Mouse (Mus musculus): ENCODE results near the gene Zfp941. TPM values are rescaled to one million over a fixed set of nuclear protein-coding genes. Genes with fewer than 3 reads are reported as not detected.
A peak's percentile ranks its signal among the peaks of the same experiment; 100 is the strongest.

Zfp941 gene
- polyA plus RNA-seq (2012; fragmentation: generic; extraction: Trizol) = 0.13 TPM

DNA sequence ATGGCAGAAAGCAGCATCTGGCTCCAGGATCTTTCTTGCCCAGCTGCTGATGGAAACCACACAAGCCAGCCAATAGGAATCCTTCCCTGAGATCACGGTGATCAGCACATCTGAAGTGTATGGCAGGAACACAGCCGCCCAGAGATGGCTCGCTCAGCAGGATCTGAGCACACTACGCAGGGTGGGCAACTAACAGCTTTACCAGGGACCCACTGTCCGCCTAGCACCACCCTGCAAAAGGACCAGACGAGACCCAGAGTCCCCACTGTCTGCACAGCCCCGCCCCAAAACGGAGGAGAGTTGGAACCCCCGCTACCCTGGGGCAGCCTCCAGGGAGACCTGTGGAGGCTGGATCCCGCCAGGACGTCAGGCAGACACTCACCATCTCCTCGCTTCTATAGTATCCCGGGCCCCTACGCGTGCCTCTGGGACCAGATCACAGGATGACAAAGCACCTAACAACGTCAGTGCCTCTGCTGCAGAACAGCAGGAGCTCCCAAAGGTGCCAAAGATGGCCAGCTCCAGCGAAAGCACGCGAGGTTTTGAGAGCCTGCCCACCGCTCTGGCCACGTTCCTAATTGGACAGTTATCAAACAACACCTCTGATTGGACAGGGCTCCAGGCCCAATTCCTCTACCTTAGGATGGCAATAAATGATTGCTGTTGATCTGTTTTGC, at the start of gene Zfp941:
TSS of gene Zfp941 (minus strand) at position 526 of the 677 bp plus-strand sequence.
- Histone ChIP-seq H3K4me3 (no peak within 1 kb of the TSS), H3K79me2 (ENCODE audit: control insufficient read depth, insufficient read depth) (no peaks in the 10 kb centered on the region), H3K27me3 (ENCODE audit: control insufficient read depth, insufficient read depth, insufficient read length) (no peaks in the 10 kb centered on the region), H3K4me2 (ENCODE audit: low read depth) (peak within 1 kb of the TSS; percentile 34), H3ac (ENCODE audit: control insufficient read depth, insufficient read length) (no peak within 1 kb of the TSS), H3K36me3 (ENCODE audit: control insufficient read depth, insufficient read depth) (no peaks in the 10 kb centered on the region)
- TF ChIP-seq MYOD1 (IDR thresholded peaks at IDR 0.05; ENCODE audit: control insufficient read depth in 1 of 3, insufficient read length in 2 of 3, low read depth in 2 of 3) = no peak
- no peak for TF ChIP-seq POLR2AphosphoS2 (IDR thresholded peaks at IDR 0.05; ENCODE audit: insufficient read length, low read depth)
- TF ChIP-seq TCF12 (IDR thresholded peaks at IDR 0.05; ENCODE audit: insufficient read depth, poor library complexity, severe bottlenecking) = no peak
- no peak for TF ChIP-seq E2F4 (IDR thresholded peaks at IDR 0.05; ENCODE audit: insufficient read depth)
- TF ChIP-seq TCF3 (IDR thresholded peaks at IDR 0.05; ENCODE audit: insufficient read length, low read depth) = no peak
- no peak for TF ChIP-seq SRF (IDR thresholded peaks at IDR 0.05; ENCODE audit: control insufficient read depth, insufficient read length, low read depth)
- TF ChIP-seq USF1 (IDR thresholded peaks at IDR 0.05; ENCODE audit: low read depth) = no peak
- TF ChIP-seq CEBPB (IDR thresholded peaks at IDR 0.05; ENCODE audit: insufficient read depth, poor library complexity, severe bottlenecking) = no peak
- TF ChIP-seq MYOG (IDR thresholded peaks at IDR 0.05; ENCODE audit: control insufficient read depth in 1 of 3, insufficient read depth in 1 of 3, insufficient read length in 2 of 3, low read depth in 2 of 3) = no peak
- TF ChIP-seq MAX (IDR thresholded peaks at IDR 0.05; ENCODE audit: low read depth) = no peak
- TF ChIP-seq POLR2A (IDR thresholded peaks at IDR 0.05; ENCODE audit: insufficient read length, low read depth) = no peak
- TF ChIP-seq REST (IDR thresholded peaks at IDR 0.05; ENCODE audit: insufficient read depth, insufficient read length) = no peak

GRCm38 (mm10) chr7:140864761-140865160, 42.8 kb upstream of the Zfp941 start:
- Histone ChIP-seq H3K4me3 (no peak overlapping the region), H3K36me3 (ENCODE audit: control insufficient read depth, insufficient read depth) (peaks cover 35% of the 10 kb centered on the region), H3ac (ENCODE audit: control insufficient read depth, insufficient read length) (no peak overlapping the region), H3K4me2 (ENCODE audit: low read depth) (no peak overlapping the region), H3K79me2 (ENCODE audit: control insufficient read depth, insufficient read depth) (peaks cover 18% of the 10 kb centered on the region), H3K27me3 (ENCODE audit: control insufficient read depth, insufficient read depth, insufficient read length) (no peaks in the 10 kb centered on the region)
- TF ChIP-seq CEBPB (IDR thresholded peaks at IDR 0.05; ENCODE audit: insufficient read depth, poor library complexity, severe bottlenecking) (no peak), POLR2A (IDR thresholded peaks at IDR 0.05; ENCODE audit: insufficient read length, low read depth) (peak; percentile 32), POLR2AphosphoS2 (IDR thresholded peaks at IDR 0.05; ENCODE audit: insufficient read length, low read depth) (peak; percentile 98), TCF12 (IDR thresholded peaks at IDR 0.05; ENCODE audit: insufficient read depth, poor library complexity, severe bottlenecking) (no peak), MYOD1 (IDR thresholded peaks at IDR 0.05; ENCODE audit: control insufficient read depth in 1 of 3, insufficient read length in 2 of 3, low read depth in 2 of 3) (no peak), MYOG (IDR thresholded peaks at IDR 0.05; ENCODE audit: control insufficient read depth in 1 of 3, insufficient read depth in 1 of 3, insufficient read length in 2 of 3, low read depth in 2 of 3) (no peak), E2F4 (IDR thresholded peaks at IDR 0.05; ENCODE audit: insufficient read depth) (no peak)

DNA sequence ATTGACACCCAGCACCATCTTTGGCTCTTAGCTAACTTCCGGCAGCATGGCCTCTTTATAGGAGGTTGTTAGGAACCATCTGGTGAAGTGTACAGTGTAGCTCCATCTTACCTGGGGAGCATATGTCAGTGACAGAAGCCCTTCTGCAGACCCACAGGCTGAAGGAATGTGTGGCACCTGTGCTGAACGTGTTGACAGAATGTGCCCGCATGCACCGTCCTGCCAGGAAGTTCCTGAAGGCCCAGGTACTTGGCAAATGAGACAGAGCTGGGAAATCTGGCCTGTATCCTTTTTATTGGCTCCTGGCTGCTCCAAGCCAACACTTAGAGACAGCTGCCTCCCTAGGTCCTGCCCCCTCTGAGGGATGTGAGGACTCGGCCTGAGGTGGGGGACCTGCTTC, 38.8 kb upstream of the Zfp941 start:
- H3K27me3 ChIP-seq (ENCODE audit: control insufficient read depth, insufficient read depth, insufficient read length) = no peaks in the 10 kb centered on the region
- TF ChIP-seq MYOD1 (IDR thresholded peaks at IDR 0.05; ENCODE audit: control insufficient read depth in 1 of 3, insufficient read length in 2 of 3, low read depth in 2 of 3) (no peak), REST (IDR thresholded peaks at IDR 0.05; ENCODE audit: insufficient read depth, insufficient read length) (no peak), POLR2AphosphoS2 (IDR thresholded peaks at IDR 0.05; ENCODE audit: insufficient read length, low read depth) (no peak), TCF12 (IDR thresholded peaks at IDR 0.05; ENCODE audit: insufficient read depth, poor library complexity, severe bottlenecking) (no peak), SRF (IDR thresholded peaks at IDR 0.05; ENCODE audit: control insufficient read depth, insufficient read length, low read depth) (no peak), MAX (IDR thresholded peaks at IDR 0.05; ENCODE audit: low read depth) (no peak), TCF3 (IDR thresholded peaks at IDR 0.05; ENCODE audit: insufficient read length, low read depth) (no peak), USF1 (IDR thresholded peaks at IDR 0.05; ENCODE audit: low read depth) (no peak), CEBPB (IDR thresholded peaks at IDR 0.05; ENCODE audit: insufficient read depth, poor library complexity, severe bottlenecking) (no peak), MYOG (IDR thresholded peaks at IDR 0.05; ENCODE audit: control insufficient read depth in 1 of 3, insufficient read depth in 1 of 3, insufficient read length in 2 of 3, low read depth in 2 of 3) (no peak), E2F4 (IDR thresholded peaks at IDR 0.05; ENCODE audit: insufficient read depth) (no peak), POLR2A (IDR thresholded peaks at IDR 0.05; ENCODE audit: insufficient read length, low read depth) (no peak)
- H3K36me3 ChIP-seq (ENCODE audit: control insufficient read depth, insufficient read depth) = peaks cover 35% of the 10 kb centered on the region
- no peak overlapping the region for H3ac ChIP-seq (ENCODE audit: control insufficient read depth, insufficient read length)
- H3K4me2 ChIP-seq (ENCODE audit: low read depth) = peak overlapping the region; percentile 86
- H3K79me2 ChIP-seq (ENCODE audit: control insufficient read depth, insufficient read depth) = peaks cover 43% of the 10 kb centered on the region
- H3K4me3 ChIP-seq = peak overlapping the region; percentile 97

DNA sequence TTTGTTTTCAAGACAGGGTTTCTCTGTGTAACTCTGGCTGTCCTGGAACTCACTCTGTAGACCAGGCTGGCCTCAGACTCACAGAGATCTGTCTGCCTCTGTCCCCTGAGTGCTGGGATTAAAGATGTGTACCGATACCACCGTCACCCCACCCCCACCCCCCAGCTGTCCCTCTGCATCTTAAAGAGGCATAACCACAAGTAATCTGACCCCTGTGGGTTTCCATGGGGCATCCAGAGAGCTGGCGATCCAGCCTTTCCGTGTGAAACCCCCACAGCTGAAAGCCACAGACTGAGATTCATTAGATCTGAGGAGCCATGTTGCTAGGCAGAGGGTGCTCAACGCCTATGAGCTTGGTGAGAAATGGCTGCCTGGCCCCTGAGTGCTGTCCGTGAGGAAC, 38.0 kb upstream of the Zfp941 start:
- Histone ChIP-seq H3ac (ENCODE audit: control insufficient read depth, insufficient read length) (no peak overlapping the region), H3K27me3 (ENCODE audit: control insufficient read depth, insufficient read depth, insufficient read length) (no peaks in the 10 kb centered on the region), H3K36me3 (ENCODE audit: control insufficient read depth, insufficient read depth) (peaks cover 31% of the 10 kb centered on the region), H3K4me3 (peak overlapping the region; percentile 97), H3K79me2 (ENCODE audit: control insufficient read depth, insufficient read depth) (peaks cover 50% of the 10 kb centered on the region), H3K4me2 (ENCODE audit: low read depth) (peak overlapping the region; percentile 86)
- no peak for TF ChIP-seq E2F4 (IDR thresholded peaks at IDR 0.05; ENCODE audit: insufficient read depth)
- peak; percentile 91 for TF ChIP-seq TCF12 (IDR thresholded peaks at IDR 0.05; ENCODE audit: insufficient read depth, poor library complexity, severe bottlenecking)
- peak; percentile 85 to 95 (median 93) for TF ChIP-seq MYOD1 (IDR thresholded peaks at IDR 0.05; ENCODE audit: control insufficient read depth in 1 of 3, insufficient read length in 2 of 3, low read depth in 2 of 3)
- TF ChIP-seq SRF (IDR thresholded peaks at IDR 0.05; ENCODE audit: control insufficient read depth, insufficient read length, low read depth) = no peak
- peak in 2 of 3 experiments; percentile 78 to 80 for TF ChIP-seq MYOG (IDR thresholded peaks at IDR 0.05; ENCODE audit: control insufficient read depth in 1 of 3, insufficient read depth in 1 of 3, insufficient read length in 2 of 3, low read depth in 2 of 3)
